Mouse (Mus musculus): Measurements from ENCODE around the gene Spdl1. TPM values are rescaled to one million over a fixed set of nuclear protein-coding genes. Genes with fewer than 3 reads are reported as not detected.

Spdl1 gene
- 0.59 TPM for total RNA-seq (2023)

DNA sequence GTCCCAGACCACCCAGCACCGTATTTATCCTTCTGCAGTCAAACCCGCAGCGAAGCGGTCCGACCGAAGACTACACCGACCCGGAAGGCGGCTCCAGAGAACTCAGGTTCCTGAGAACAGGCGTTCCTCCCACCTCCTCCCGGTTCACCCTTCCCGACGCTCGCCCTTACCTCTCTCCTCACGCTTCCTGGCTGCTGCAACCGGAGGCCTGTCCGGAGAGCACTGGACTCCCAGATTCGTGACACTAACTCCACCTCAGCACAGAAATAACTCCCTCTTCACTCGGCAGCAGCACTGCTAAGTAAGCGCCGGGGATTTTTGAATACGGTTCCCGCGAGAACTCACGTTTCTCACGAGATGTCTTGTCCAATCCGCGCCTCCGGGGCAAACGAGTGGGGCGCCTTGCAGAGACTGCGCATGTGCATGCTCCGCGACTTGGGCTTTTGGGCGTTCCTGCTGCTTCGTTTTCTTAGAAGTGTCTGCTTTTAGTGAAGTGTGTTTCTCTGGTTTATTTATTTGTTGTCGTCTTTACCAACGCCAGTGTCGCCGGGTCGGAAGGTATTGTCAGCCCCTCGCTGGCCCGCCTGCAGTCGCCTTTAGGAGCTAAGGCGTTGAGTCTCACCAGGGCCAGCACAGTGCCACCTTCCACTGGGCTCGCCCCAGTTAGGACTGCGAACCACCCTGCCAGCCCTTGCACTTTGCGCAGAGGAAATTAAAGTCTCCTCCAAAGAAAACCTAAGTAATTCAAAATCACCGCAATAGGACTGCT is at the start of gene Spdl1:
Gene Spdl1, minus strand, starts transcription at position 324 of the 769 bp plus-strand sequence.

GRCm38 (mm10) chr11:34783587-34784043 is 49.8 kb downstream of the Spdl1 start, which contains the start of gene Dock2:
Dock2 (minus strand) TSS chr11:34783892.

Other genes starting within 250 kb of the Spdl1 start
- gene Dock2, start 49.7 kb downstream of the Spdl1 start, total RNA-seq (2023) = 533 TPM